Mouse (Mus musculus): ENCODE measurements around the gene Tfeb.

DNA sequence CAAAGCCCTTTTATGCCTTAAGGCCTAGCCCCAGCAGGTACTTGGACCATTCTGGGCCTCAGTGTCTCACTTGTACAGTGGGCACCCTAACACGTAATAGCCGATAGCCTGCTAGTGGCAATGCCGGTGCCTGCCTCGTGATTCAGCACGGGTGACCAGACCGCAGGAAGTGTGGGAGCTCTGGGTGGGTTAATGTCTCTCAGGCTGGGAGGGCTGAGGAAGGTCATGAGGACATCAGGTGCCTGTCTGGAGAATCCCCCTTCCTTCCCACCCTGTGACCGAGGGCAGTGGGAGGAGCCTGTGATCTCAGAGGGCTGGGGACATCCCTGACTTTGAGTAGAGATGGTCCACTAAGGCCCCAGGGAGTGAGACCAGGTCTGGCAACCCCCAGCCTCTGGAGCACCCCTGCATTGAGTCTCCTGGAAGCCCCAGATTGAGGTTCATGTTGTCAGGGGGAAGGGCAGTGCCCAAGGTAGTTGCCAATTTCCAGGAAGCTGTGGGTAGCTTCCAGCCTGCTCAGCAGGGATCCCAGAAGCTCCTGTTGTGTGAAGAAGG, 20.3 kb downstream of the Tfeb start:
- no peak for TF ChIP-seq CTCF (IDR thresholded peaks at IDR 0.05; ENCODE audit: low read depth, low read length)
- no peak for TF ChIP-seq POLR2A (IDR thresholded peaks at IDR 0.05; ENCODE audit: extremely low read depth, insufficient read depth, low read length)
